Mouse (Mus musculus): ENCODE measurements around the gene Bri3. TPM values are rescaled to one million over a fixed set of nuclear protein-coding genes. Genes with fewer than 3 reads are reported as not detected.
A peak's percentile ranks its signal among the peaks of the same experiment; 100 is the strongest.
"Not testable (repeated sequence)": the region's sequence is repeated elsewhere in the genome, so short reads cannot be mapped to it uniquely, and the experiment has no call there.

The Bri3 gene
- total RNA-seq, 4 experiments from 2014 or later, result 63.5 to 74.4 (median 72.5) TPM

- no peak for DNase-seq (ENCODE audit: low spot score in 2 of 2)
These were observed 112.7 kb downstream of the Bri3 start for GRCm38 (mm10) chr5:144356776-144357455.

DNA sequence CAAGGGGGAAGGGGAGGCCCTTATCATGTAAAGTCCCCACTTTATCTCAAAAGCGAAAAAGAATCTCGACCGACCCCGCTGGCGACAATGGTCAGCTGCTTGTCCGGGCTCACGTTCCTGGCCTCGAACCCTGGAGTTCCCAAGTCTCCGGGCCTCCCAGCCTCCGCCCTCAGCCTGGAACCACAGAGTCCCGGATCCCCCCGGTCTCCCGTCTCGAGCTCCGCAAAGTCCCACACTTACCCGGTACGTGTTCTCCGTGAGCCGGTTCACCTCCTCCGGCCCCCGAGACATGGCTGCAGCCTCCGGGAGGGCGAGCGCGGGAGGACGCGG is 113.3 kb downstream of the Bri3 start:
- no peak for DNase-seq (ENCODE audit: low spot score in 2 of 2)

DNA sequence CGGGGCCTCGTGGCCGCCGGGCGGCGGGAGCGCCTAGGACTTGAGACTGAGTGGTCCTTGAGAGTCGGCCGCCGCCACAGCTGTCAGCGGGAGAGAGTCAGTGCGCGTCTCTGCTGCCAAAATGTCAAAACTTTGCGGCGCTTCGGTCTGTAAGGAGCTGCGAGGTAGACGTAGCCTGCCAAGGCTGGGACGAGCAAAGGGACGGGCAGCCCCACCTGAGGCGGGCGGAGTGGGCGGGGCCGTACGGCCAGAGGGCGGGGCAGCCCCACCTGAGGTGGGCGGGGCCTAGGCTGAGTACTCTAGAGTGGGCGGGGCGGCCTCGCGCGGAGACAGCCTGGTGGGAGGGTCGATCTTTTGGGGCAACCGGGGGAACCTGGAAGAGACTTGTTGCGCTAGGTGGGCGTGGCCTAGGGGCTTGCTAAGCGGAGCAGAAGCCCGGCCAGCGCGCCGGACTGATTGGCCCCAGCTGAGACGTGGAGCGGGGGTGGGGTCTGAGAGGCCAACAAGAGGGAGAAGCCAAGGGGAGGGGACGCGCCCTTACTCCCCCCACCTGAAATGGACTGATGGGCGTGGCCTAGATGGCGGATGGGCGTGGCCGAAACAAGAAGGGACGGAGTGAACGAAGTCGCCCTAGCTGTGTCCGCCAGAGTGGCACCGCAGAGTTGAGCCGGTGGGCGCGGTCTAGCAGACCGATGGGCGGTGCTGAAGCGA is 113.8 kb downstream of the Bri3 start, which contains the start of gene Baiap2l1:
Gene Baiap2l1 (minus strand): TSS at position 232 of the 711 bp plus-strand sequence.
- peak; percentile 13 to 35 for DNase-seq (ENCODE audit: low spot score in 2 of 2)

- DNase-seq (ENCODE audit: low spot score in 2 of 2), result no peak
These were observed 114.3 kb downstream of the Bri3 start for GRCm38 (mm10) chr5:144358592-144358917.

DNA sequence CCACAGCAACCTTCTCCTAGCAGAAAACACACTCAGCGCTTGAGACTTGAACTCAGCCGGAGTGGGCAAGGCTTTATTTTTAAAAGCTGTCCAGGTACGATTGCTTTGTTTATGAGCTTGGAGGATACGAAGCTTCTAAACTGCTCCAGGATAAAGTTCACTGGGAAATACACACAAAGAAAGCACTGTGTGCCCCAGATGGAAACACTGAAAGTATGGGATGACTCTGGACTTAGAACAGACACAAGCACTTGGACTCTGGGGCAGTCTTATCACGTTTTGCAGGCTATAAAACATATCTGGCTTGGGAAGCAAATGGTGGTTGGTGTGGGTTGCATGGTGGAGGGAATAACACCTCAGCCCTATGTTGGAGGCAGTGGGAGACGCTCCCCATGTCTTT is 115.6 kb downstream of the Bri3 start:
- no peak for DNase-seq (ENCODE audit: low spot score in 2 of 2)

GRCm38 (mm10) chr5:144360346-144360745 is 116.1 kb downstream of the Bri3 start:
- no peak for DNase-seq (ENCODE audit: low spot score in 2 of 2)

- no peak for DNase-seq (ENCODE audit: low spot score in 2 of 2)
These were observed 120.6 kb downstream of the Bri3 start for GRCm38 (mm10) chr5:144364680-144365357.

DNA sequence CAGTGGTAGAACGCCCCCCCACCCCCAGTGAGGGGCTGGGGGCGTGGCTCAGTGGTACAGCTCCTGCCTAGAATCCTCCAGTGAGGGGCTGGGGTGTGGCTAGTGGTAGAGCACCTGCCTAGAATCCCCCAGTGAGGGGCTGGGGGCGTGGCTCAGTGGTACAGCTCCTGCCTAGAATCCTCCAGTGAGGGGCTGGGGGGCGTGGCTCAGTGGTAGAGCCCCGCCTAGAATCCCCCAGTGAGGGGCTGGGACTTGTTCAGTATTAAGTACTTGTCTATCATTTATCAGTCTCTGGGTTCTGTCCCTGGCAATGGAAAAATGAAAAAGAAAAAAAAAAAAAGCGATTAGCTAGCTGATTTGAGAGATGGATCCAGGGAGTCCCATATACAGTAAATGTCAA is 122.3 kb downstream of the Bri3 start:
- not testable (repeated sequence) for DNase-seq (ENCODE audit: low spot score in 2 of 2)

DNA sequence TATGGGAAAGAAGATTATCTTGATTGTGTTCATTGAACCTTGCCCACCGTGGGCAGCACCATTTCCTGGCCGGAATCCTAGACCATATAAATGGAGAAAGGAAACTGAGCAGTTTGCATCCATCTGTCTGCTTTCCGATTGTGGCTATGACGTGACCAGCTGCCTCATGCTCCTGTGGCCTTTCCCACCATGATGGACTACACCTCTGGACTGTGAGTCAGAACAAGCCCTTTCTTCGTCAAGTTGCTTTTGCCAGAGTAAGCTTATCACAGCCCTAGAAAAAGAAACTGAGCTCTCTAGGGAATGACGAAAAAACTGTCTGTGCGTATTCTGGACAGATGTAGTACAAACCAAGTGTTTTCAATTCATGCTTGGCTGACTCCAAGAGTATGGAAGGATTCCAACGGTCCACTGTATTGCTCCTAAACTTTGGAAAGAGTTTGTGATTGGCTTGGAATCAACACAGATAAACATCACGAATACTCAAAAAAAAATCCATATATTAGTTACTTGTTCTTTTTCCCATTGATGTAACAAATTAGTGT is 124.5 kb downstream of the Bri3 start:
- no peak for DNase-seq (ENCODE audit: low spot score in 2 of 2)

GRCm38 (mm10) chr5:144370986-144371385 is 126.7 kb downstream of the Bri3 start:
- no peak for DNase-seq (ENCODE audit: low spot score in 2 of 2)

DNA sequence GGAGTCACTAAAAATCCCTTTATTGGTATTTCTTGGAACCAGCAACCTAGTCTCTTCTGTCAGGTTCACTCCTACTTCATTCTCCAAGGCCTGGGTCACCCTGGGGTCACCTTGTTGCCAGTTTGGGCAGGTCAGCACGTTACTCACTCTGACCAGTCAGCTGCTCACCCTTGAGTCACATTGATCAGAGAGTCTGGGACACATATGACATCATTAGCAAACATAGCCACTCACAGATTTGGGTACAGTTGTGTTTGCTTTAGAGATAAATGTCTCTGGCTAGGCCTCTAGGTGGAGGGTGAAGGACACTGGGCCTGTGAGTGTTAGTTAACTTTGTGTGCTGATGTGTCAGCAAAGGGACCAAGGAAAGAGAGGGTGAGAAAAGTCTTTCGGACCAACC is 127.9 kb downstream of the Bri3 start:
- DNase-seq (ENCODE audit: low spot score in 2 of 2), result no peak

GRCm38 (mm10) chr5:144372885-144373284 is 128.6 kb downstream of the Bri3 start:
- no peak for DNase-seq (ENCODE audit: low spot score in 2 of 2)

- DNase-seq (ENCODE audit: low spot score in 2 of 2), result no peak
These were observed 135.2 kb downstream of the Bri3 start for GRCm38 (mm10) chr5:144379431-144379830.

GRCm38 (mm10) chr5:144380689-144381088 is 136.5 kb downstream of the Bri3 start:
- DNase-seq (ENCODE audit: low spot score in 2 of 2), result no peak

DNA sequence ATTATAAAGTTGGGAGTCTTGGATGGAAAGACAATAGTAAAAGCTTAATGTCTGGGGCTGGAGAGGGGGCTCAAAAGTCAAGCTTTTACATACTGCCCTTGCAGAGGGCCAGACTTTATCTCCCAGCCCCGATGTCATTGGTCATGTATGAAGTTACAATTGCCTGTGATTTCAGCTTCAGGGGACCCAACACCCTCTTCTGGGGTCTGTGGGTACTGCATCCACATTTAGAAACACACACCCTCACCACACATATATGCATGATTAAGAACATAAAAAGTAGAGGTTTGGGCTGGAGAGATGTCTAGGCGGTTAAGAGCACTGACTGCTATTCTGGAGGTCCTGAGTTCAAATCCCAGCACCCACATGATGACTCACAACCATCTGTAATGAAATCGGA is 137.5 kb downstream of the Bri3 start:
- DNase-seq (ENCODE audit: low spot score in 2 of 2), result no peak

DNA sequence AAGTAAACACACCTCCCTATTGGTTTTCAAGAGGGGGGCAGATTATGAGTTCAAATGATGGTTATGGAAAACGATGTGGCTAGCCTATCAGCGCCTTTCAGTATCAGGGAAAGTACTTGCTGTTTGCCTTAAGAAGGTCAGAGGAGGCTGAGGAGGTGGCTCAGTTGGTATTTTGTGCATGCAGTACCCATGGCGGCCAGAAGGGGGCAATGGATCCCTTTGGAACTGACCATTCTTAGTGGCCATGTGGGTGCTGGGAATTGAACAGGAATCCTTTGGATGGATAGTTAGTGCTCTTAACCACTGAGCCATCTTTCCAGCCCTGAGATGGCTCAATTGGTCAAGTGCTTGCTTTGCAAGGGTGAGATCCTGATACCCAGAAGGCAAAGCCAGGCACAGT is 139.7 kb downstream of the Bri3 start:
- DNase-seq (ENCODE audit: low spot score in 2 of 2), result no peak

GRCm38 (mm10) chr5:144387851-144388250 is 143.6 kb downstream of the Bri3 start:
- DNase-seq (ENCODE audit: low spot score in 2 of 2), result peak in 1 of 2 experiments; percentile 50

DNA sequence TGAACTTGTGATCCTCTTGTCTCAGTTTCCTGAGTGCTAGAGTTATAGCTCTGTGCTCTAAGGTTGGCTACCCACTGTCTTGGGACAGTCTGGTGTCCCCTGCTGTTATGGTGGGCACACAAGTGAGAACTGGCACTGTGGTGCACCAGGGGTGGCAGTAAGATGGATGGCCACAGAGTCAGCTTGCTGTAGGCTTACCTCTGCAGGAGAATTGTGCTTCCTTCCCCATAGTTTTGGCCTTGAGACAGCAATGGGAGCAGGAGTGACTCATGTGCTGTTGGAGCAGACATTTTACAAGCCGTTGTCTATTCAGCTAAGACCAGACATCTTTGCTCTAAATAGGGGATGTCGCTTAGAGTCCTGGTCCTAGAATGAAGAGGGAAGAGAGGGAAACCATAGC is 149.9 kb downstream of the Bri3 start:
- no peak for DNase-seq (ENCODE audit: low spot score in 2 of 2)

DNA sequence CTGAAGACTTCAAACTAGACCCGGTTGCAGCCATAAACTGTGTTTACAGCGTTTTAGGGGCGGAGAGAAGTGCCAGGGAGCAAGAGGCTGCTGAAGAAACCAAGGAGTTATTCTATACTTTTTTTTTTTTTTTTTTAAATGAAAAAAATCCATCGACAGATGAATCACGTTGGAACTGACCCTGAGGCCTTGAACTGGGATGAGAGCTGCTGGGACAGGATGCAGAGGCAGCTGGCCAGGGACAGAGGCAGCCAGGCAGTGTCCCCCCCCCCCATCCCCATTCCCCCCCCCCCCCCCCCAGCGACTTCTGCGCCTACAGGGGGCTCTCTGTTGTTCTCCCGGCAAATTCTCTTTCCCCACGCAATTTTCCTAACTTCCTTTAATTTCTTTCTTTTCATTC is 153.3 kb downstream of the Bri3 start:
- DNase-seq (ENCODE audit: low spot score in 2 of 2), result no peak

DNA sequence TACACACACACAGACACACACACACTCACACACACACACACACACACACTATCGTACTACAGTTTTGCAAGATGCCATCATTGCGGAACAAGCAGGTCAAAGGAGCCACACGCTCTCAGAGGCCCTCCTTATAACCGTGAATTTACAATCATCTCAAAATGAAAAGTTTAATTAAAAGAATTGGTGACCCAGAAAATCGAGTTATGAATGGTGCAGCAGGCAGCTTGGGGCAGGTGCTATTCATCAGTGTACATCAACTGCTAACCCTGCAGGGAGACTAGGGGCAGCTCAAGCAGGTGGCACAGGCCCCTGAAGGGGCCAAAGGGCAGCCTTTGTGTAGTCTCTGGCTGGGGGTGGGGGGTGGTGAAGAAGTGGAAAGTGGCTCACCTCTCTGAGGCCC is 156.6 kb downstream of the Bri3 start:
- no peak for DNase-seq (ENCODE audit: low spot score in 2 of 2)

- DNase-seq (ENCODE audit: low spot score in 2 of 2), result no peak
These were observed 162.0 kb downstream of the Bri3 start for GRCm38 (mm10) chr5:144406256-144406655.

- DNase-seq (ENCODE audit: low spot score in 2 of 2), result peak; percentile 3 to 55
These were observed 166.4 kb downstream of the Bri3 start for GRCm38 (mm10) chr5:144410666-144411065.

Measured in left cerebral cortex, adult 8-10 months (tissue).